ENCODE assay signal across 28 mouse cellular contexts in the genomic region with DNA sequence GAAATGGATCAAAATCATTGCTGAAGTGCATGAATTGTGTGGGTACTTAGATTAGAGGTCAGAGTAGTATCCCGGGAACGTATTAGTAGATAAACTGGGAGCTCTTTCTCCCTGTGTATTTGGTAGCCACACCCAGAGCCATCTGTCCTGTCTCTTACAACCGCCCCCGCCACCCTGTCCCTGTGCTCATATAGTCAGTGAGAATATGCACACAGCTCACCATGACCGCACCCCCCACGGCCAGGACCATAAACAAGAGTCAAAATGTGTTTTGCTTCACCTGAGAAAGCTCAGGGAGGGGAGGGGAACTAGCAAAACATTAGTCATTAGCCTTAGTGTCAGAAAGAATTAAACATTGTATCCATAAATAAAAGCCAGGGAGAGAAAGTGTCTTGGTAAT. TPM values are rescaled to one million over a fixed set of nuclear protein-coding genes. Genes with fewer than 3 reads are reported as not detected.
DNase-seq lines count a peak whose midpoint lies in the region; ATAC-seq and TF ChIP-seq lines count a peak whose summit lies in the region.
"Had no signal": no experiment of that assay in that cellular context is flagged by ENCODE, and none has a peak within 500 bp of the region (broad histone marks: within the 10 kb centered on the region; RNA-seq: fewer than 3 reads in every experiment).

No protein-coding gene starts in this region.

- TF ChIP-seq EP300 in heart, adult 2 months (IDR thresholded peaks at IDR 0.05; ENCODE audit: insufficient read depth, low read depth, low read length): no peak

- no peaks in the 10 kb centered on the region; the same call in 1 of the 2 replicates for H3K27me3 ChIP-seq in heart, adult 2 months (ENCODE audit: control insufficient read depth, insufficient read depth, low read length)
- H3K27me3 ChIP-seq in heart, embryonic 10.5 days (ENCODE audit: insufficient read depth, poor library complexity, severe bottlenecking): no peaks in the 10 kb centered on the region
- H3K27me3 ChIP-seq in midbrain, embryonic 16.5 days (ENCODE audit: control insufficient read depth, insufficient read depth, low read depth, low read length): no peaks in the 10 kb centered on the region
- H3K27me3 ChIP-seq: Patski had no signal

- H3K9ac ChIP-seq in heart, adult 2 months (ENCODE audit: low read depth, low read length): no peak overlapping the region
- no peak overlapping the region for H3K9ac ChIP-seq in midbrain, embryonic 16.5 days (ENCODE audit: low read depth, low read length)

- H3K4me1 ChIP-seq in heart, adult 2 months (ENCODE audit: control insufficient read depth, insufficient read depth, low read length): no peaks in the 10 kb centered on the region
- H3K4me1 ChIP-seq in heart, embryonic 10.5 days: no peaks in the 10 kb centered on the region
- H3K4me1 ChIP-seq in midbrain, embryonic 16.5 days (ENCODE audit: control insufficient read depth, insufficient read depth, low read length): no peaks in the 10 kb centered on the region

- H3K4me2 ChIP-seq in midbrain, embryonic 16.5 days (ENCODE audit: low read length): no peak overlapping the region

- no peak for ATAC-seq in midbrain, embryonic 16.5 days
- ATAC-seq: activated CD4-positive, CD25-positive, alpha-beta regulatory T cell, adult 4 months; CD4-positive, CD25-positive, alpha-beta regulatory T cell, adult 4 months; Patski had no signal

- TF ChIP-seq POLR2A in heart, adult 2 months (IDR thresholded peaks at IDR 0.05; ENCODE audit: insufficient read depth, low read depth, low read length): no peak

- no peak for TF ChIP-seq CTCF in heart, adult 2 months (IDR thresholded peaks at IDR 0.05)

- DNase-seq in heart, adult 11 months: peak; percentile 54
- no peak for DNase-seq in heart, adult 2 months
- DNase-seq in heart, embryonic 10.5 days (ENCODE audit: low spot score): peak; percentile 59
- no peak for DNase-seq in heart, adult 9 months (ENCODE audit: low spot score in 2 of 2)
- DNase-seq in layer of hippocampus, adult 9-11 months: peak; percentile 10
- DNase-seq in layer of hippocampus, postnatal 10 days (ENCODE audit: low spot score in 2 of 2): no peak
- DNase-seq in brain, adult 2 months (ENCODE audit: low read depth, low spot score): peak; percentile 20
- DNase-seq: adrenal gland, adult 2 months; adrenal gland, adult 8-10 months; adrenal gland, postnatal 10 days; adrenal gland, postnatal 14 days; adrenal gland, postnatal 25 days; adrenal gland, postnatal 36 days; B cell, adult 2 months; cerebellum, adult 11 months; cerebellum, adult 11-12 months; cerebellum, adult 18-20 months had no signal

- no peaks in the 10 kb centered on the region for H3K79me2 ChIP-seq in heart, adult 2 months (replicated peaks; ENCODE audit: control insufficient read depth, insufficient read depth, low read length)

- no peak overlapping the region for H3K4me3 ChIP-seq in heart, adult 2 months
- H3K4me3 ChIP-seq in heart, embryonic 10.5 days: no peak overlapping the region
- H3K4me3 ChIP-seq in midbrain, embryonic 16.5 days (ENCODE audit: low read depth, low read length): no peak overlapping the region

- H3K9me3 ChIP-seq in heart, embryonic 10.5 days: no peaks in the 10 kb centered on the region
- no peaks in the 10 kb centered on the region for H3K9me3 ChIP-seq in midbrain, embryonic 16.5 days (replicated peaks; ENCODE audit: control insufficient read depth, low read length, poor library complexity, severe bottlenecking)
- H3K9me3 ChIP-seq: G1E had no signal

- no peaks in the 10 kb centered on the region for H3K36me3 ChIP-seq in heart, adult 2 months (ENCODE audit: control insufficient read depth, insufficient read depth, low read length)
- H3K36me3 ChIP-seq in heart, embryonic 10.5 days: no peaks in the 10 kb centered on the region
- H3K36me3 ChIP-seq in midbrain, embryonic 16.5 days (ENCODE audit: control insufficient read depth, insufficient read depth, low read length): no peaks in the 10 kb centered on the region
- H3K36me3 ChIP-seq: G1E had no signal

- no peak overlapping the region for H3K27ac ChIP-seq in heart, adult 2 months
- no peak overlapping the region for H3K27ac ChIP-seq in heart, embryonic 10.5 days
- H3K27ac ChIP-seq in midbrain, embryonic 16.5 days (ENCODE audit: low read length): no peak overlapping the region

- intact Hi-C loops in heart, adult 2 months (cut with DNase I): no loop called here

- WGBS in heart, adult 2 months: 72% methylated on average over 6 of the region's 6 CpGs
- WGBS in heart, embryonic 10.5 days: 77% methylated on average over 6 of the region's 6 CpGs
- 94% methylated on average over 6 of the region's 6 CpGs for WGBS in midbrain, embryonic 16.5 days

RNA-seq across cellular contexts. Expression of a gene that starts 18.7 kb away (rescaled TPM):
- total RNA-seq in heart, adult 2 months (2021): not detected
- not detected in 2 replicates for polyA plus RNA-seq in heart, adult 2 months (2012; rRNA removed)
- polyA plus RNA-seq in heart, embryonic 10.5 days (2016; fragmentation: Nextera tagmentation; extraction: Ambion mirVana): not detected in 2 replicates
- total RNA-seq in layer of hippocampus, postnatal 10 days (2021): under 1 TPM in 1 of 2 experiments, not detected in 1; 0.39 TPM
- not detected in 2 replicates for polyA plus RNA-seq in midbrain, embryonic 16.5 days (2015; fragmentation: Nextera tagmentation; extraction: Ambion mirVana)
- total RNA-seq: adrenal gland, adult 18-20 months; adrenal gland, adult 2 months; adrenal gland, adult 8-10 months; adrenal gland, postnatal 10 days; adrenal gland, postnatal 14 days; adrenal gland, postnatal 25 days; adrenal gland, postnatal 36 days; adrenal gland, postnatal 4 days; CH12.LX; ES-E14; G1E; MEL had no signal
- polyA plus RNA-seq: activated CD4-positive, CD25-positive, alpha-beta regulatory T cell, adult 4 months; adrenal gland, adult 2 months; C2C12; CD4-positive, CD25-positive, alpha-beta regulatory T cell, adult 4 months; G1E; Patski had no signal

RNA-seq across cellular contexts. Expression of a gene that starts 54.1 kb away (rescaled TPM):
- 10 to 100 TPM; 10.9 to 11.9 TPM for total RNA-seq in heart, adult 2 months (2021)
- polyA plus RNA-seq in heart, adult 2 months (2012; rRNA removed): 5.4 and 9.7 TPM in 2 replicates
- polyA plus RNA-seq in heart, embryonic 10.5 days (2016; fragmentation: Nextera tagmentation; extraction: Ambion mirVana): 15.4 and 15.5 TPM in 2 replicates
- 10 to 100 TPM; 29.9 to 35.9 TPM for total RNA-seq in layer of hippocampus, postnatal 10 days (2021)
- polyA plus RNA-seq in midbrain, embryonic 16.5 days (2015; fragmentation: Nextera tagmentation; extraction: Ambion mirVana): 19.0 and 19.5 TPM in 2 replicates

Comparison
In these comparisons a context has a peak if more than half of its experiments do, and no peak if none do; other contexts are left out.
1. DNase-seq: peak in heart, adult 11 months (single experiment), heart, embryonic 10.5 days (single experiment), layer of hippocampus, adult 9-11 months (single experiment) and brain, adult 2 months (single experiment); none in heart, adult 2 months (0 of 2), heart, adult 9 months (0 of 2) and layer of hippocampus, postnatal 10 days (0 of 2).